Mouse (Mus musculus): ENCODE measurements around the gene Gpx3.
"Not testable (repeated sequence)": the region's sequence is repeated elsewhere in the genome, so short reads cannot be mapped to it uniquely, and the experiment has no call there.

- TF ChIP-seq POLR2A (IDR thresholded peaks at IDR 0.05; ENCODE audit: control insufficient read depth, extremely low read depth, insufficient read depth, low read length, poor library complexity); CTCF (IDR thresholded peaks at IDR 0.05; ENCODE audit: borderline replicate concordance, control insufficient read depth, extremely low read depth, insufficient read depth, low read length, poor library complexity): not testable (repeated sequence)
Observed at GRCm38 (mm10) chr11:54858880-54859279, 43.4 kb upstream of the Gpx3 start.

Data from thymus, adult 2 months (tissue).